Mouse (Mus musculus) urinary bladder, postnatal 10 days (tissue): ENCODE data around the gene Gpx3.
"Not testable (repeated sequence)": the region's sequence is repeated elsewhere in the genome, so short reads cannot be mapped to it uniquely, and the experiment has no call there.

Experiments
- DNase-seq: peaks from one replicate; pipeline ENCODE4 v3.0.0; 2022; ENCODE audit warnings: low spot score

Gene Gpx3

GRCm38 (mm10) chr11:54902333-54903323 is at the start of gene Gpx3:
Gene Gpx3, plus strand, starts transcription at chr11:54902453.
- DNase-seq, result no peak

DNA sequence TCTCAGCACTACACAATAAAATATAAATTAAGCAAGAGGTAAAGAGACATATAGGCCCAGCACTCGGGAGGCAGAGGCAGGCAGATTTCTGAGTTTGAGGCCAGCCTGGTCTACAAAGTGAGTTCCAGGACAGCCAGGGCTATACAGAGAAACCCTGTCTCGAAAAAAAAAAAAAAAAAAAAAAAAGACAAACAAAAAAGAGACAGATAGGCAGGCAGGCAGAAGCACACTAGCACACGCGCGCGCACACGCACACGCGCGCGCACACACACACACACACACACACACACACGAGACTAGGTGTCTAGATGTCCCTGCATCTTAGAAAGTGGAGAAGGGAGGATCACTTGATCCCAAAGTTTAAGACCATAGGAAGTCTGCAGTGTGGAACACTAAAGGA is 43.4 kb upstream of the Gpx3 start:
- DNase-seq, result not testable (repeated sequence)

- no peak for DNase-seq
These were observed 42.7 kb upstream of the Gpx3 start for GRCm38 (mm10) chr11:54859322-54860165.

DNA sequence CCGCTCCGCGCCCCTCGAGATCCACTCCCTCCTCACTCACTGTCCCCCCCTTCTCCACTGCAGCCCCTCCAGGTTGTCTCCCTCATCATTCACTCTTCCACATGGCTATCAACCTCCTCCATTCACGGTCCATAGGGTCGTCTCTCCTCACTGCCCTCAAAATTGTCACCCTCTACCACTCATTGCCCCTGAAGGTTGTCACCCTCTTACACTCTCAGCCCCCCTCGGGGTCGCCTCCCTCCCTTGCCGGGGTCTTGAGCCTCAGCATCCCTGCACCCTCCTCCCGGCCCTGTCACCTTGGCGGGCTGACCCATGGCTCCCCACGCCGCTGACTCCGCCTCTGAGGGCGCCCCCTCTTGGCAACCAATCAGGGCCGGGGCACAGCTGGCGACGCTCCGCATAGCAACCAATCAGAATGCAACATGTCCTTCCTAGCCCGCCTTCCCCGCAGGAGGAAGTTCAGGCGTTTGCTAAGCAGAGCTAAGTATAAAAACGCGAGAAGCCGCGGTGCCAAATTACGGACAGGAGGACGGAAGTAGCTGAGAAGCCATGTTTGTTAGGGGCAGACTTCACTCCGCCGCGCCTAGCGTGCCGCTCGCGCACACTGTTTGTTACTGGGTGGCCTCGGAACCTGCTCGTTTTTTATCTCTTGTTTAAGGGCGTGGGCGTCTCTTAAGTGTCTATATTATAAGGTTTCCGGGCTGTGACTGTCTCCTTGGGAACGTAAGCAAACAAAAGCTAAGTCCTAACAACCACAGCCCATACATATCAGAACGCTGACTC is 41.8 kb upstream of the Gpx3 start, which contains the start of gene Lyrm7:
Lyrm7 (minus strand) TSS at position 661 of the 783 bp plus-strand sequence.
- peak; percentile 88 for DNase-seq

- no peak for DNase-seq
These were observed 40.5 kb upstream of the Gpx3 start for GRCm38 (mm10) chr11:54861471-54862420.

- DNase-seq, result no peak
These were observed 39.4 kb upstream of the Gpx3 start for GRCm38 (mm10) chr11:54862621-54863520.

- DNase-seq, result no peak
These were observed 36.7 kb upstream of the Gpx3 start for GRCm38 (mm10) chr11:54865330-54866085.

DNA sequence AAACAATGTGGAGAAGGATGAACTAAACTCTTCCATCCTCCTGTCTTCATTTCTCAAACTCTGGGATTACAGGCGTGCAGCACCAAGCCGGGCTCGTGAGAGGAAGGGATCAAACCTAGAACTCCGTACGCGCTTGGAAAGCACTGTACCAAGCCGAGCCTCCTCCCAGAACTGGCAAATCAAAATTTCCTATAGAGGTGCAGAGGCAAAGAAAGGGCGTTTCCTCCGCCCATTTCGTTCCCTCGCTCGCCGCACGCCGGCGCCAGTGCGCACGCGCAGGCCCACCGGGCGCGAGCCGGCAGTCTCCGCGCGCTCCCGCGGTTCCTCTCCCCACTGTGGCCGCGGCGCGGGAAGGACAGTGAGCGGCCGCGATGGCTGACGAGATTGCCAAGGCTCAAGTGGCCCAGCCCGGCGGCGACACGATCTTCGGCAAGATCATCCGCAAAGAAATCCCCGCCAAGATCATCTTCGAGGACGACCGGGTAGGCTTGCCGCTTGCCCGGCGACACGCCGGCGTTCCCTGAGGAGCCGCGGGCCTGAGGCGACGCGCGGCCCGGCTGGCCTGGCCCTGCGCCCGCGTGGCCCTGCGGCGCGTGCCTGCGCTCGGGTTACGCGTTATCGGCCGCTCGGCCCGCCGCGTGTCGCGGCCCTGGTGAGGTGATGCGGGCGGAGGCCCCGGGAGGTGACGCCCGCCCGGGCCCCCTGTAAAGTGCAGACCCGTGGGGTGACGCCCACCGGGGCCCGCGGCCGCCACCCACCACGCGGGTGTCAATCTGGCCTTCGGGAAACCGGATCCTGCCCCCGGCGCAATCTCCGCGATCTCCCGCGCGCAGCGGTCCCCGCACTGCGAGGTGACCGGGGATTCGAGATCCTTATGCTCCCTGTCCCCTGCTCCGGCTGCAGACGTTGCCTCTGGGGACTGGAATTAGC is 35.9 kb upstream of the Gpx3 start, which contains the start of gene Hint1:
Hint1 (plus strand) TSS at position 265 of the 930 bp plus-strand sequence.
- DNase-seq, result peak; percentile 59

DNA sequence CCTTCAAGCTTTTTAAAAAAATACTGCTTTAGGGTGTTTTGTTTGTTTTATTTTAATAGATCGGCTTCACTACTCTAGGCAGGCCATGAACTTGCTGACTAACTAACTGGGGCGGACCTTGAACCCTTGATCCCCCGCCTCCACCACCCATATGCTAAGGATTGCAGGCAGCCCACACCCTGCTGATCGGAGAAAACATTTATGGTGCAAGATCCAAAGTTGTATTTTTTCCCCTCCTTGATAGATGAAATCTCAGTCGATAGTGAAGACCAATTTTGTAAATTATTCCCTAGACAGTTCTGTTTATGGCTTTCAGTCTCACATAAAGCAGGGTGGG is 35.2 kb upstream of the Gpx3 start:
- DNase-seq, result no peak

GRCm38 (mm10) chr11:54867903-54868434 is 34.3 kb upstream of the Gpx3 start:
- no peak for DNase-seq

GRCm38 (mm10) chr11:54868445-54868844 is 33.8 kb upstream of the Gpx3 start:
- DNase-seq, result no peak

GRCm38 (mm10) chr11:54869318-54869717 is 32.9 kb upstream of the Gpx3 start:
- DNase-seq, result no peak

DNA sequence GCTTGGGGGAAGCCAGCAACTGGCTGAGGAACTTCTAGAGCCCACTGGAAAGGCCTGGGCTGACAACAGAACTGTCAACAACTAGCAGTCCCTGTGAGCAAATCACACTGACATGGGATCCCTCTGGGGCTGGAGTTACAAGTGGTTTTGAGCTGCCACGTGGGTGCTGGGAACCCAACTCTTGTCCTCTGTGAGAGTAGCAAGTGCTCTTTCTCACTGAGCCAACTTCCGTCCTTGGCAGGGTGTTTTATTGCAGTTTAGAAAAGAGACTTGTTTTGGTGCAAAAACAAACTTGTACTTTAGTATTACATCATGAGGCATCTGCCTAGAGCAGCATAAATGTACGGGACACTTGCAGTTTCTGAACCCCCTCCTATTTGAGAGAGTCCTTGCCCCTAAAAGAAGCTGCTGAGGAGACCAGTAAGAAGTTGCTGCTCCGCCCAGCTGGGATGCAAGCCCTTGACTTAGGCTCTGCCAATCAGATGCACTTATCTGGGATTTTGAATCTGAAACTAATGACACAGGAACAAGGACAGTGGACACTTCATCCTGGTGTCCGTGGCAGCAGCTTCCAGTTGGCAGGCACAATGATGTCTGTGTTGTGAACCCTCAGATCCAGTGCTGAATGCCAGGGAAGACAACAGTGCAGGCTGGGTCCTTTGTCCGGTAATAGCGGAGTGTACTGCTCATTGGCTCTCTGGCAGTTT is 30.3 kb upstream of the Gpx3 start:
- DNase-seq, result no peak

DNA sequence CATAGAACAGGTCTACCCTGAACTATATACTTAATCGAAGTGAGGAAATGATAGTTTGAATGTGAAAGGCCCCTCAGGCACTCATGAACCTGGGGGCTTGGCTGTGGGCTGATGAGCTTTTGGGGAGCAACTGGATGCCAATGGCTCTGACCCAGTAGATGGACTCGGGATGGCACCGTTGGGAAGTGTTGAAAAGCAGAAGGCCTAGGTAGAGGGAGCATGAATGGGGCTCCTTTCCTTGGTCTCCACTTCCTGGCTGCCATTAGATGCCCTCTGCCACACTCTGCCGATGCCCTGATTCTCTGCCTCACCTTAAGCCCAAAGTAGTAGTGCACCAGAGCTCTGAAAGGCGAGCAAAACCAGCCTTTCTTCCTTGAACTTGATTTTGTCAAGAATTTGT is 26.2 kb upstream of the Gpx3 start:
- DNase-seq, result no peak

DNA sequence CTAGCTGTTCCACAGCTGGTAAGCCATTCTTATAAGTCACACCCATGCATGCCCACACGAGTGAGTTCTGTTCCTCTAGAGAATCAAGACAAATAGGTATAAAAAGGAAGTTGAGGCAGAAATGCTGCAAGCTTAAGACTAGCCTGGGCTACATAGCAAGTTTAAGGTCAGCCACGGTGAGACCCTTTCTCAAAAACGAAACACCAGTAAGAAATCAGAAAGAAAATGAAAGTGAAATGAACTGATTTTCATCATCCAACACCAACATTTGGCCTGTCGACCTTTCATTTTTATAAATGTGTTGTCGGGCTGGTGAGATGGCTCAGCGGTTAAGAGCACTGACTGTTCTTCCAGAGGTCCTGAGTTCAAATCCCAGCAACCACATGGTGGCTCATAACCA is 23.4 kb upstream of the Gpx3 start:
- no peak for DNase-seq

DNA sequence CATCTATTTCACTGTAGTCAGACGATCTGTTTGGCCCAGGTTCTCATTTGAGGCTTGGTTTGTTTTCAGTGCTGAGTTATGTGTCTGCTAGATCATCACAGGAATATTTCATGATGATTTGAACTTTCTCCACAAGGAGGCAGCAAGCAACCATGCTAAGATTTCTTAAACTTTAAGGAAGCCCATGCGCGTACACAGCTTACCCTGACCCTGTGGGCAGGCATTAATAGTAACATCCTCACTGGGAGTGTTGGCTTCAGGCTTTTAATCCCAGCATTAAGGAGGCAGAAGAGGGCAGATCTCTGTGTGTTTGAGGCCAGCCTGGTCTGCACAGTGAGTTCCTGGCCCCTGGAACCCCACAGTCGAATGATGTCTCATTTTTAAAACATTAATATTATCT is 22.8 kb upstream of the Gpx3 start:
- no peak for DNase-seq

- no peak for DNase-seq
These were observed 22.3 kb upstream of the Gpx3 start for GRCm38 (mm10) chr11:54879922-54880321.
